Mouse (Mus musculus) embryonic facial prominence, embryonic 14.5 days (tissue): ENCODE data around the gene Cd274. TPM values are rescaled to one million over a fixed set of nuclear protein-coding genes. Genes with fewer than 3 reads are reported as not detected.

Experiments used
- ATAC-seq: fragments of 200-750 bp; cut with Nextera tagmentation; 2 replicates; pipeline ENCODE4 v1.8.0; 2017; ENCODE audit warnings: low read depth, moderate number of reproducible peaks, moderate TSS enrichment
- DNase-seq: peaks from one replicate; pipeline ENCODE4 v3.0.0-alpha.2; 2015; ENCODE audit warnings: low spot score
- H3K27ac ChIP-seq: fragments of 300-500 bp; sonication (generic); replicated peaks from 2 replicates; pipeline ENCODE4 v1.5.1; 2014; ENCODE audit warnings: low read depth, mild to moderate bottlenecking, low read length, moderate library complexity
- H3K27me3 ChIP-seq: fragments of 300-500 bp; sonication (generic); replicated peaks from 2 replicates; pipeline ENCODE4 v1.6.1; 2014; ENCODE audit warnings: low read length; ENCODE audit not compliant: control insufficient read depth, insufficient read depth
- H3K36me3 ChIP-seq: fragments of 300-500 bp; sonication (generic); 2 replicates; pipeline ENCODE4 v1.6.1; 2014; ENCODE audit warnings: low read length, mixed read lengths; ENCODE audit not compliant: control insufficient read depth, insufficient read depth
- H3K4me1 ChIP-seq: fragments of 300-500 bp; sonication (generic); 2 replicates; pipeline ENCODE4 v1.6.1; 2014; ENCODE audit warnings: antibody characterized with exemption, low read length; ENCODE audit not compliant: control insufficient read depth, insufficient read depth
- H3K4me2 ChIP-seq: fragments of 300-500 bp; sonication (generic); 2 replicates; pipeline ENCODE4 v1.6.1; 2014; ENCODE audit warnings: low read depth, mild to moderate bottlenecking, low read length, moderate library complexity, mixed read lengths
- H3K4me3 ChIP-seq: fragments of 300-500 bp; sonication (generic); 2 replicates; pipeline ENCODE4 v1.5.1; 2014; ENCODE audit warnings: low read depth, mild to moderate bottlenecking, low read length
- H3K9ac ChIP-seq: fragments of 300-500 bp; sonication (generic); 2 replicates; pipeline ENCODE4 v1.6.1; 2014; ENCODE audit warnings: low read depth, mild to moderate bottlenecking, low read length, moderate library complexity, mixed read lengths
- H3K9me3 ChIP-seq: fragments of 300-500 bp; sonication (generic); 2 replicates; pipeline ENCODE4 v1.6.1; 2016; ENCODE audit warnings: low read length; ENCODE audit not compliant: control insufficient read depth
- WGBS: fragments of 180-500 bp; shearing (Covaris S2); extraction: QIAGEN DNeasy Blood & Tissue Kit; methylation state at CpG from one replicate; pipeline ENCODE4 v1.1.7; 2014; 5-methylcytosine and 5-hydroxymethylcytosine counted together
- polyA plus RNA-seq: library from polyadenylated mRNA; unstranded; fragments of >200 nt; fragmentation: Nextera tagmentation; extraction: Ambion mirVana; gene quantifications from 2 replicates; pipeline ENCODE4 v1.2.1, GENCODE M21; 2014

Gene Cd274
- polyA plus RNA-seq, 1 experiment from 2014 or later: 0.56 TPM

DNA sequence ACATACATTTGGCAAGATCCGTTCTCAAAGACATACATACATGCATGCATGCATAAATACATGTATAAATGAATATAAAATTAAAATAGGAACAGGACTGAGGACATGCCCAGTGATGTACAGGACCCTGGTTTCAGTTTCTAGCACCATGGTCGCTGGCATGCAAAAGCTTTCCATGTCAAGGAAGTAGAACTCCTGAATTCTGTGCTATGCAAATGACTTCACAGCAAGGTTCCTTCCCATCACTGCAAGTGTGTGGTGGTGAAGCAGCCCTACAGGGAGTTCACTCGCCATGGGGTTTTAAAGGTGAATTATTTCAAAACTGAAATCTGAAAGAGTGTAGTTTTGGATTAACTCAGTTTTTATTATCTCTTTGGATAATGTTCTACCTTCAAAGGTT is 9.1 kb downstream of the Cd274 start:
- H3K4me2 ChIP-seq: no peak overlapping the region
- H3K27me3 ChIP-seq: no peaks in the 10 kb centered on the region
- no peaks in the 10 kb centered on the region for H3K36me3 ChIP-seq
- no peak overlapping the region for H3K4me3 ChIP-seq
- ATAC-seq (no peak), DNase-seq (no peak)
- 0 out of 2 replicates have a peak, but pooled peaks cover 4% of the 10 kb centered on the region for H3K4me1 ChIP-seq
- 74% methylated on average over 3 of the region's 3 CpGs for WGBS
- no peak overlapping the region for H3K9ac ChIP-seq
- no peaks in the 10 kb centered on the region for H3K9me3 ChIP-seq
- H3K27ac ChIP-seq: no peak overlapping the region

DNA sequence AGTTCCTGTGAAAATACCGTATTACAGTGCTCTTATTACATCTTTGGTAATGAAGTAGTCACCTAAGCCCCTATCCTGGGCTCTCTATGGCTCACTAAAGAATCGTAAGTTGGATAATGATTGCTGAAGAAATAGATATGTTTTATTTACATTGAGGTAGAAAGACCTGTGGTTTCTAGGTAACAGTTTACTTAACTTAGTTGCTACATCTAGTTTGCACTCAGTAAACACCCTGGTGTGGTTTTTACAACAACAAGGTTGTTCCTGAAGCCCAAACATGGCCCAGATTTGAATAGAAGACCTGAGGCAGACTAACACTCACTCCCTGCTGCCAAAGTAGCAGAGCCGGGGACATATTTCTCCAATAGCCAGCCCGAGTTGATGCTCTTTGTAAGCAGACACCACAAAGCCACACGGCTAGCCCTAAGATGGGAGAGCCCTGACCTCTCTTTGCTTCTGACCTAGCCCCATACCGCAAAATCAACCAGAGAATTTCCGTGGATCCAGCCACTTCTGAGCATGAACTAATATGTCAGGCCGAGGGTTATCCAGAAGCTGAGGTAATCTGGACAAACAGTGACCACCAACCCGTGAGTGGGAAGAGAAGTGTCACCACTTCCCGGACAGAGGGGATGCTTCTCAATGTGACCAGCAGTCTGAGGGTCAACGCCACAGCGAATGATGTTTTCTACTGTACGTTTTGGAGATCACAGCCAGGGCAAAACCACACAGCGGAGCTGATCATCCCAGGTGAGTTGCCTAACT is 12.8 kb downstream of the Cd274 start:
- H3K27me3 ChIP-seq: no peaks in the 10 kb centered on the region
- H3K27ac ChIP-seq: no peak overlapping the region
- DNase-seq (no peak), ATAC-seq (no peak)
- H3K4me1 ChIP-seq: no peaks in the 10 kb centered on the region
- no peak overlapping the region for H3K4me2 ChIP-seq
- no peak overlapping the region for H3K4me3 ChIP-seq
- H3K9ac ChIP-seq: no peak overlapping the region
- 86% methylated on average over 14 of the region's 14 CpGs for WGBS
- no peaks in the 10 kb centered on the region for H3K9me3 ChIP-seq
- no peaks in the 10 kb centered on the region for H3K36me3 ChIP-seq

DNA sequence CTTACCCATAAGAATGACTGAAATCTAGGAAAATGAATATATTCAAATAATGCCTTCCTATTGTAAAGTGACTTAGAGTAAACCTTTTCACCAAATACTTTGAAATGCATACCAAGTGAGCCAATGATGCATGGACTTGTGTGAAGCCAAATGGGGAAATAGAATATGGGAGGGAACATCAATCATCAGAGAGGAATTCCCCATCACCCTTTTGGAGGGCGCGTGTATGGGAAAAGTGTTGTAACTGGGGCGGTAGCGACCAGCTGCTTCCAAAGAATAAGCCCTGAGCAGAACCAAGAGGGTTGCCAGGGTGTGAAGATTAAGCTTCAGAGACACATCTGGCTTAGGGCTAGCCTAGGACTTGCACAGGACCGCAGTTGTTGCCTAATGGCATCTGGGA is 16.1 kb downstream of the Cd274 start:
- Histone ChIP-seq H3K4me3 (no peak overlapping the region), H3K27ac (no peak overlapping the region), H3K9me3 (no peaks in the 10 kb centered on the region), H3K4me2 (no peak overlapping the region), H3K27me3 (no peaks in the 10 kb centered on the region), H3K9ac (no peak overlapping the region), H3K4me1 (no peaks in the 10 kb centered on the region), H3K36me3 (no peaks in the 10 kb centered on the region)
- DNase-seq (no peak), ATAC-seq (no peak)
- WGBS: 89% methylated on average over 5 of the region's 5 CpGs

DNA sequence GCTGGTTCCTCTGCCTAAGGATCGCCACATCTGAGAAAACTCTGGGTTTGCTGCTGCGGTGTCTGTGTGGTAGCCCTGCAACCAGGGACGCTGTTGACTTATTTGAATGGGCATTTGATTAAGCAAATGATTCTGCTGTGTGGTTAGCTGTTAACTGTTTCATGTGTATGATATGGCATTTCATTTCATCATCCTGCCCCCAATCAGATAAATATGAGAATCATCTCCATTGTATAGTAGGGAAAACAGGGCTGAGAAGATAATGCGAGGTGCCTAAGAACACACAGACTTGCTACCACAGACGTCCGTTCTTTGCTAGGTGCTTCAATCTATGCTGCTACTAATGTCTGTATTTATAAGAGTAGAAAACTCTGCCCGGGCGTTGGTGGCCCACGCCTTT is 17.2 kb downstream of the Cd274 start:
- DNase-seq: no peak
- WGBS: 88% methylated on average over 9 of the region's 9 CpGs
- no peak overlapping the region for H3K4me2 ChIP-seq

DNA sequence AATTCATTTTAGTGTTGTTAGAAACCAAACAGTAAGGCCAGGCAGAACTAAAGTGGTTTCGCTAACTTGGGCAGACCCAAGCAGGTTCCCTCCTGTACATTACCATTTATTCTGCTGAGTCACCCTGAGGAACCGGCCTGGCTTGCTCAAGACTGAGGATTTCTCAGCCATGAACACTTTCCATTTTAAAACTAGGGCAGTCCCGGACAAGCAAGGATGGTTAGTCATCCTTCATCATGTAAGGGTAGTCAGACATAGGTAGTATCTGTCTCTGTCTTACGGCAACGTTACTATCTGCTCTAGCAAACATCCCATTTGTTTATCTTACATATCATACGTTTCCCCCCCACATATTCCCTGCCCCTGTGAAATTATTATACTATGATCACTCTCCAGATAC is 17.7 kb downstream of the Cd274 start:
- Histone ChIP-seq H3K9me3 (no peaks in the 10 kb centered on the region), H3K27me3 (no peaks in the 10 kb centered on the region), H3K36me3 (no peaks in the 10 kb centered on the region), H3K4me3 (no peak overlapping the region), H3K4me1 (no peaks in the 10 kb centered on the region), H3K4me2 (no peak overlapping the region), H3K27ac (no peak overlapping the region), H3K9ac (no peak overlapping the region)
- ATAC-seq: no peak
- WGBS: 80% methylated on average over 6 of the region's 6 CpGs
- no peak for DNase-seq

More for the DNA sequence above, 17.2 kb downstream of the Cd274 start:
- no peak overlapping the region for H3K27ac ChIP-seq
- no peak overlapping the region for H3K9ac ChIP-seq
- H3K4me3 ChIP-seq: no peak overlapping the region
- H3K27me3 ChIP-seq: no peaks in the 10 kb centered on the region
- H3K4me1 ChIP-seq: no peaks in the 10 kb centered on the region
- no peaks in the 10 kb centered on the region for H3K9me3 ChIP-seq
- ATAC-seq: no peak
- no peaks in the 10 kb centered on the region for H3K36me3 ChIP-seq

DNA sequence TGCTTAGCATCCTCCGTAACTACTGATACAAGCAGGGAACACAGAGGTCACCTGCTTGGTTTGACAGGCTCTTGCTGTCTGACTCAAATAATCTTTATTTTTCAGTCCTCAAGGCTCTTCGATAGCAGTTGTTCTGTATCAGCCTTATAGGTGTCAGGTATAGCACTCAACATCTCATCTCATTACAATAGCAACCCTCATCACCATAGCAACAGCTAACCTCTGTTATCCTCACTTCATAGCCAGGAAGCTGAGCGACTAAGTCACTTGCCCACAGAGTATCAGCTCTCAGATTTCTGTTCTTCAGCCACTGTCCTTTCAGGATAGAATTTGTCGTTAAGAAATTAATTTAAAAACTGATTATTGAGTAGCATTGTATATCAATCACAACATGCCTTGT is 18.6 kb downstream of the Cd274 start:
- H3K36me3 ChIP-seq: no peaks in the 10 kb centered on the region
- no peak for ATAC-seq

DNA sequence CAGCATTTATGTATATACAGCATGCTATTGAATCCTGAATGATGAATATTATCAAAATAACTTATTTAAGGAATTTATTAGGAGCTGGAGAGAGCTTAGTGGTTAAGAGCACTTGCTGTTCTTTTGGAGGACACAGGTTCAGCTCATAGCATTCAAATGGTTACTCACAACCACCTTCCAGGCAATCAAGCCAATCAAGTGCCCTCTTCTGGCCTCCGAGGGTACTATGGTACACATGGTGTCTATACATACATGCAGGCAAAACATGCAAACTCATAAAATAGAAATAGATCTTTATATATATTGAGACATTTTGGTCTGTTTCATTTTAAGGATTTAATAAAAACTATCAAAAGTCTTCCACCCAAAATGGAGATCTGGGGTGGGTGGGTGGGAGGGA is 21.6 kb downstream of the Cd274 start:
- 86% methylated on average over 1 of the region's 1 CpGs for WGBS
- H3K4me1 ChIP-seq: no peaks in the 10 kb centered on the region

More for the DNA sequence above, 18.6 kb downstream of the Cd274 start:
- no peak overlapping the region for H3K4me3 ChIP-seq
- no peaks in the 10 kb centered on the region for H3K27me3 ChIP-seq
- H3K4me1 ChIP-seq: no peaks in the 10 kb centered on the region
- H3K9ac ChIP-seq: no peak overlapping the region
- no peak overlapping the region for H3K4me2 ChIP-seq
- H3K9me3 ChIP-seq: no peaks in the 10 kb centered on the region
- WGBS: 79% methylated on average over 4 of the region's 4 CpGs
- no peak overlapping the region for H3K27ac ChIP-seq
- DNase-seq: no peak

DNA sequence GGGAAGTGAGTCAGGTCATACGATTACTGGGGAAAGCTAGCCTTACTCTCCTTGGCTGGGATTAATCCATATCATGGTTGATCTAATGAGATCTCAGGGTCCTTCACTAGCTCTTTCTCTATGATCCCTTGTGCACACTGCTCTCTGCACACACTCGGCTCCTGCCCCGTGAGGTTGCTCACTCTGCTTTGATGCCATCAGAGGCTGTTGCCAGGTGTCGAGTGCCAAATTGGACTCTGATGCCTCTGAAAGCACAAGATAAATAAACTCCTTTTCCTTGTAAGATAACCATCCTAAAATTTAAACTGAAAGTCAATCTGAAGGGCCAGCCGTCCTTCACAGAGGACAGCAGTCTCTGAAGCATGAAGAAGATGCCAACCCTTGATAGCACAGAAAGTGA is 23.2 kb downstream of the Cd274 start:
- ATAC-seq (no peak), DNase-seq (no peak)
- no peaks in the 10 kb centered on the region for H3K27me3 ChIP-seq
- no peaks in the 10 kb centered on the region for H3K9me3 ChIP-seq
- no peak overlapping the region for H3K9ac ChIP-seq
- 76% methylated on average over 5 of the region's 5 CpGs for WGBS
- H3K27ac ChIP-seq: no peak overlapping the region
- no peaks in the 10 kb centered on the region for H3K4me1 ChIP-seq
- H3K36me3 ChIP-seq: no peaks in the 10 kb centered on the region
- H3K4me3 ChIP-seq: no peak overlapping the region
- no peak overlapping the region for H3K4me2 ChIP-seq

More for the DNA sequence above, 21.6 kb downstream of the Cd274 start:
- ATAC-seq (no peak), DNase-seq (no peak)
- Histone ChIP-seq H3K4me3 (no peak overlapping the region), H3K9ac (no peak overlapping the region), H3K4me2 (no peak overlapping the region), H3K36me3 (no peaks in the 10 kb centered on the region), H3K27me3 (no peaks in the 10 kb centered on the region), H3K27ac (no peak overlapping the region), H3K9me3 (no peaks in the 10 kb centered on the region)

DNA sequence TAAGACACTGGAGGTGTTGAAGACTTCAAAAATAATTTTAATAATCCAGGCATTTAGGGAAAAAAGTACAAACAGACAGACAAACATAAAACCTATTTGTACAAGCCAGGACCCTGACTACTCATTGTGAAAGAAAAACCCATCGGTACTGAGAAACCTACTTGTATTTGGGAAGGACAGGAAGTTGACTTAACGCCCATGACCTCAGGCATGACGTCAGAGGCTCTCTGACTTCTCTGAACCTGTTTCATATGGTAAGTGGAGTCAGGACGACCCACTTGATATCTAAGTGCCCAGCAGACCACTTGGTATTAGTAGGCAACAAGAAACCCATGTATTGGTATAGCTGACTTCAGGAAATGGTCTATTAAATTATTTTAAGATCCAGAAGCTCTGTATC is 24.0 kb downstream of the Cd274 start:
- no peaks in the 10 kb centered on the region for H3K27me3 ChIP-seq
- H3K4me2 ChIP-seq: no peak overlapping the region
- 62% methylated on average over 4 of the region's 4 CpGs for WGBS
- no peaks in the 10 kb centered on the region for H3K36me3 ChIP-seq
- no peak overlapping the region for H3K9ac ChIP-seq
- DNase-seq (no peak), ATAC-seq (no peak)
- H3K4me1 ChIP-seq: no peaks in the 10 kb centered on the region
- no peaks in the 10 kb centered on the region for H3K9me3 ChIP-seq
- no peak overlapping the region for H3K27ac ChIP-seq
- H3K4me3 ChIP-seq: no peak overlapping the region
